Mouse (Mus musculus) intestine, postnatal 0 days (tissue): ENCODE measurements at regions not wholly inside any gene's neighbourhood (a gene's known extent, or its start where the extent isn't known, plus 50 kb on each side); places are given as distances from the start of the nearest gene placed in this dataset.

Experiments
- ATAC-seq: fragments of 200-750 bp; cut with Nextera tagmentation; 2 replicates; pipeline ENCODE4 v1.8.0; 2017; ENCODE audit warnings: mild to moderate bottlenecking, moderate TSS enrichment, moderate library complexity
- H3K27ac ChIP-seq: fragments of 300-500 bp; sonication (generic); 2 replicates; pipeline ENCODE4 v1.5.1; 2014; ENCODE audit warnings: mild to moderate bottlenecking, low read depth, low read length, moderate library complexity
- H3K27me3 ChIP-seq: fragments of 300-500 bp; sonication (generic); replicated peaks from 2 replicates; pipeline ENCODE4 v1.6.1; 2014; ENCODE audit warnings: low read length, mixed read lengths; ENCODE audit not compliant: control insufficient read depth, insufficient read depth
- H3K36me3 ChIP-seq: fragments of 300-500 bp; sonication (generic); 2 replicates; pipeline ENCODE4 v1.6.1; 2014; ENCODE audit warnings: mild to moderate bottlenecking, moderate library complexity; ENCODE audit not compliant: control insufficient read depth, insufficient read depth
- H3K4me1 ChIP-seq: fragments of 300-500 bp; sonication (generic); replicated peaks from 2 replicates; pipeline ENCODE4 v1.6.1; 2014; ENCODE audit warnings: antibody characterized with exemption, low read length, mixed read lengths; ENCODE audit not compliant: control insufficient read depth, insufficient read depth
- H3K4me2 ChIP-seq: fragments of 300-500 bp; sonication (generic); replicated peaks from 2 replicates; pipeline ENCODE4 v1.6.1; 2014; ENCODE audit warnings: low read depth, mild to moderate bottlenecking, moderate library complexity
- H3K4me3 ChIP-seq: fragments of 300-500 bp; sonication (generic); 2 replicates; pipeline ENCODE4 v1.5.1; 2014; ENCODE audit warnings: low read depth, low read length
- H3K9ac ChIP-seq: fragments of 300-500 bp; sonication (generic); 2 replicates; pipeline ENCODE4 v1.6.1; 2014; ENCODE audit warnings: mild to moderate bottlenecking, low read depth, low read length
- H3K9me3 ChIP-seq: fragments of 300-500 bp; sonication (generic); 2 replicates; pipeline ENCODE4 v1.6.1; 2016; ENCODE audit warnings: mixed run types; ENCODE audit not compliant: control insufficient read depth
- CTCF ChIP-seq: sonication (generic); IDR thresholded peaks from 2 replicates; pipeline ENCODE4 v1.5.1; 2016; ENCODE audit warnings: low read depth, mild to moderate bottlenecking, control low read depth, antibody characterized with exemption, moderate library complexity
- WGBS: fragments of 180-500 bp; shearing (Covaris S2); extraction: QIAGEN DNeasy Blood & Tissue Kit; methylation state at CpG from one replicate; pipeline ENCODE4 v1.1.7; 2014; 5-methylcytosine and 5-hydroxymethylcytosine counted together

DNA sequence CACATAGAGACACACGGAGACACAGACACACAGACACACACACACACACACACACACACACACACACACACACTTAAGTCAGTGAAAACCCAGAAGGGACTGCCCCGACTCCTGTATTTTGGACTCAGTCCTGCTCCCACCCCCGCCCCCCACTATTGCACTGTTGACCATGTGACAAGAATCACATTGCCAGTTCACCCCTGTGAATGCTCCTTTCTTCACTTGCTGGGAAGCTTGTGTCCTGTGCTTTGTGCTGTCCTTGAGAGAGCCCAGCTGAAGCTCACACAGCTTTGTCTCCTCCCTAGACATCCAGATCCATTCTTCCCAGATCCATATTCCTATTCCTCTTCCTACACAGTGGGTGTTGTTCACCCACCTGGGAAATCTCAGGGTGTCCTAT, 400.0 kb downstream of the Cdh26 start:
- no peak overlapping the region for H3K4me2 ChIP-seq
- H3K4me3 ChIP-seq, result no peak overlapping the region
- no peaks in the 10 kb centered on the region for H3K4me1 ChIP-seq
- no peaks in the 10 kb centered on the region for H3K9me3 ChIP-seq
- WGBS, result 72% methylated on average over 3 of the region's 3 CpGs
- H3K27ac ChIP-seq, result no peak overlapping the region
- H3K9ac ChIP-seq, result no peak overlapping the region
- no peak for TF ChIP-seq CTCF
- H3K36me3 ChIP-seq, result no peaks in the 10 kb centered on the region
- no peaks in the 10 kb centered on the region for H3K27me3 ChIP-seq
- ATAC-seq, result no peak

DNA sequence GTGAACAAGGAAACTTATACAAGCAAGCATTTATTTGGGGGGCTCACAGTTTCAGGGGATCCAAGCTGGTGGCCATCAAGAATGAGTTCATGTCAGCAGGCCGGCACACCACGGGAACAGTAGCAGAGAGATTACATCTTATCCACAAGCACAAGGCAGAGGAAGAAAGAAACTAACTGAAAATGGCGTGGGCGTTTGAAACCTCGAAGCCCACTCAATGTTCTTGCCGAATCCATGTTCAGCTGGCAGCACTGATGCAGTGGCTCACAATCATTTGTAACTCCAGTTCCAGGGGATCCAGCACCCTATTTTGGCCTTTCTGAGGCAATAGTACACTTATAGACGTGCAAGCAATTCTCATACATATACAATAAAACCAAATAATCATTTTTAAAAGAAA, 404.7 kb downstream of the Cdh26 start:
- Histone ChIP-seq H3K4me3 (no peak overlapping the region), H3K27me3 (no peaks in the 10 kb centered on the region), H3K27ac (no peak overlapping the region), H3K9ac (no peak overlapping the region), H3K9me3 (no peaks in the 10 kb centered on the region), H3K36me3 (no peaks in the 10 kb centered on the region), H3K4me1 (no peaks in the 10 kb centered on the region), H3K4me2 (no peak overlapping the region)
- no peak for TF ChIP-seq CTCF
- 85% methylated on average over 7 of the region's 7 CpGs for WGBS
- ATAC-seq, result no peak

DNA sequence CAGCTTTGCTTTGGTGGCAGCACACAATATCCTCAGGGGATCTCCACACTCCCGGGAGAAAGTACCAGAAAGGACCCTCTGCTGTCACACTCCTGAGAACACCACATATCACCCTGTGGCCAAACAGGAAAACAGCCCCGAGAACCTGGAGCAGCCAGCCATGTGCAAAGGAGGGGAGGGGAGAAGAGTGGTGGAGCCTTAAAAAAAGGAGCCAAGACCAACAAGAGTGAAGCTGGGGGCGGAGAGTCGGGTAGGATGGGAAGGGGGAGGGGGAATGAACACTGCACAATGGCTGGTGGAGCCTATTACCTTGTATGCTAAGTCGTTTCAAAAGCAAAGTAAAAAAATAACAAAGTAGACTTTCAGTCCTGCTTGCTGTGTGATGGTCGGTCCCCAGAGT, 408.2 kb downstream of the Cdh26 start:
- Histone ChIP-seq H3K9ac (no peak overlapping the region), H3K27me3 (no peaks in the 10 kb centered on the region), H3K9me3 (no peaks in the 10 kb centered on the region), H3K4me2 (no peak overlapping the region), H3K4me3 (no peak overlapping the region), H3K36me3 (no peaks in the 10 kb centered on the region), H3K27ac (no peak overlapping the region), H3K4me1 (no peaks in the 10 kb centered on the region)
- TF ChIP-seq CTCF, result no peak
- WGBS, result 28% methylated on average over 6 of the region's 6 CpGs
- ATAC-seq, result no peak

DNA sequence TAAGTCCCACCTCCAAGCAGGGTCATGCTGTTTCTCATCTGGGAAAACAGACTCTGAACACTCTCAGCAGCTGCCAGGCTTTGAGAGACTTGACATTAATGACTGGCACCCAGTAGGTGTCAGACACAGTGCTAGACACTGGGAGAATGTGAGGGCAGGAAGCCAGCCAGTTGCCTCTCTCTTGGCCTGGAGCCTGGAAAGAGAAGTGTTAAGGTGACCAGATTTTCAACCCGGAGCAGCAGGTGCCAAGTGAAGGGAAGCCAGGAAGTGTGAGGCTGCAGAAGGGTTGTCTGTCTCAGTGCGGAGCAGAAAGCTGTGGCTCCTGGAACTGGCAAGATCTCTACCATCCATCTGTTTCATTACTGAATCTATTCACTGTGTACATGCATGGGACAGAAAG, 410.6 kb downstream of the Cdh26 start:
- Histone ChIP-seq H3K36me3 (no peaks in the 10 kb centered on the region), H3K9ac (no peak overlapping the region), H3K4me3 (no peak overlapping the region), H3K27me3 (no peaks in the 10 kb centered on the region), H3K4me2 (no peak overlapping the region), H3K27ac (no peak overlapping the region), H3K4me1 (no peaks in the 10 kb centered on the region), H3K9me3 (no peaks in the 10 kb centered on the region)
- WGBS, result 58% methylated on average over 2 of the region's 2 CpGs
- ATAC-seq, result no peak
- no peak for TF ChIP-seq CTCF

DNA sequence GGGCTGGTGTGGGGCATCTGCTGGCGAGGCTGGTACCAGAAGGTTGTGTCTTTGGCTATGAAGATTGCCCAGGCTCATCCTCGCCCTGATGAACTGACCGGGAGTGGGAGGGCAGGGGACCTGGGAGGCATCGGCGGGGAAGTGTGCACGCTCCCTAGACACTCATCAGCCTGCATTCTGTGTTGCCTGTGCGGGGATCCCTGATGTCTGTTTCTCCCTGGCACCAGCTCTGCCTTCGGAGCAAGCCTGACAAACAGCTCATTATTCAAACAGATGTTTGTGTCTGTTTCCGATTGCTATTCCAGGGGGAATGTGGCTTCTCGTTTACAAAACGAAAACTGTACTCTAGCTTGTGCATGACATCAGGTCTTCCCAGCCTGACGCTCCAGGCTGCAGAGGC, 412.3 kb downstream of the Cdh26 start:
- no peak overlapping the region for H3K4me3 ChIP-seq
- H3K27me3 ChIP-seq, result no peaks in the 10 kb centered on the region
- no peaks in the 10 kb centered on the region for H3K9me3 ChIP-seq
- H3K4me1 ChIP-seq, result no peaks in the 10 kb centered on the region
- ATAC-seq, result no peak; the same call in 1 of the 2 replicates
- H3K36me3 ChIP-seq, result no peaks in the 10 kb centered on the region
- H3K4me2 ChIP-seq, result no peak overlapping the region
- no peak overlapping the region for H3K9ac ChIP-seq
- H3K27ac ChIP-seq, result no peak overlapping the region
- TF ChIP-seq CTCF, result no peak
- 69% methylated on average over 12 of the region's 12 CpGs for WGBS

DNA sequence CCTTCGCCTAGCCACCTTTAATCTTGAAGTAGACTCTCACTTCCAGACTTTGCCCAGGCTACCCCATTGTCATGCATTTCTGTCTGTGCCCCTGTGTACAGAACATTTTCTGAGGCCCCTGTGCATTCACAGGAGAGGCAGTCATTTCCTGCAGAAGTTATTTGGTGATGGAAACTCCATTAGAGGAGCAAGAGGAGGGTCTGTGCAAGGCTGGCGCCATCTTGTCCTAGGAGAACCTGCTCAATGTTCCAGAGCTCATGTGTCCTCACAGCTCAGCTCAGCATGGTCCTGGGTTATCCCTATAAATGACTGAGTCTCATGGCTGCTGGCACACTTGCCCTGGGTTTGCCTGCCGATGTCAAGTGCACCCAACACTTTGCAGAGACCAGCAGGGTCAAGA, 413.1 kb downstream of the Cdh26 start:
- TF ChIP-seq CTCF, result no peak
- ATAC-seq, result no peak
- Histone ChIP-seq H3K4me1 (no peaks in the 10 kb centered on the region), H3K36me3 (no peaks in the 10 kb centered on the region), H3K27me3 (no peaks in the 10 kb centered on the region), H3K27ac (no peak overlapping the region), H3K4me3 (no peak overlapping the region), H3K4me2 (no peak overlapping the region), H3K9ac (no peak overlapping the region), H3K9me3 (no peaks in the 10 kb centered on the region)
- 94% methylated on average over 3 of the region's 3 CpGs for WGBS

DNA sequence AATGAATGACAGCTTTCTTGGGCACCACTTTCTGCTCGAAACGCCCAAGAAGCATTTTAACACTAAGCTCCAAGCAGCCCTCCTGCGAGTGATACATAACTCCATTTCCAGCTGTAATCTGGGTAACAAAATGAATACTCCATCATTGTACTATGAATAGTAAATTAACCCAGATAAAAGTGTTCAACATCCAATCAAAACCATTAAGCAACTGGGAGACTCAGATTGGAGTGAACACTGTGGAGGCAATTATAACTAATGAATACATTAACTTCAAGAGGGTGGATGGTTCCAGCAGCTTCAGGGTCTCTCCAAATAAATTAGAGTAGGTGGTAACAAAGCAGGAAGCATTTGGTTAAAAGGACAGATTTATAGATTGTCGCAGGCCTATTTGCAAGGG, 414.2 kb downstream of the Cdh26 start:
- Histone ChIP-seq H3K27me3 (no peaks in the 10 kb centered on the region), H3K4me2 (no peak overlapping the region), H3K4me3 (no peak overlapping the region), H3K9me3 (no peaks in the 10 kb centered on the region), H3K36me3 (no peaks in the 10 kb centered on the region), H3K4me1 (no peaks in the 10 kb centered on the region), H3K9ac (no peak overlapping the region), H3K27ac (no peak overlapping the region)
- ATAC-seq, result no peak
- TF ChIP-seq CTCF, result no peak
- WGBS, result 95% methylated on average over 4 of the region's 4 CpGs
